ENCODE assay signal across 11 mouse cellular contexts in genomic region chr19:4616546-4616945, GRCm38 (mm10). TPM values are rescaled to one million over a fixed set of nuclear protein-coding genes. Genes with fewer than 3 reads are reported as not detected.
A peak's percentile ranks its signal among the peaks of the same experiment; 100 is the strongest.
DNase-seq lines count a peak whose midpoint lies in the region; ATAC-seq and TF ChIP-seq lines count a peak whose summit lies in the region.
"Had no signal": no experiment of that assay in that cellular context is flagged by ENCODE, and none has a peak within 500 bp of the region (broad histone marks: within the 10 kb centered on the region; RNA-seq: fewer than 3 reads in every experiment).

No protein-coding gene starts in this region.

- H3K4me2 ChIP-seq in heart, embryonic 11.5 days = peak overlapping the region; percentile 91; the same call in 1 of the 2 replicates
- no peak overlapping the region for H3K4me2 ChIP-seq in lung, postnatal 0 days (replicated peaks; ENCODE audit: low read depth, low read length)
- peak overlapping the region; percentile 93 for H3K4me2 ChIP-seq in myocyte (ENCODE audit: low read depth)

- no peaks in the 10 kb centered on the region for H3K79me2 ChIP-seq in myocyte (ENCODE audit: control insufficient read depth, insufficient read depth)

- peaks cover 15% of the 10 kb centered on the region for H3K4me1 ChIP-seq in heart, embryonic 11.5 days (ENCODE audit: control insufficient read depth, insufficient read depth, low read length)
- H3K4me1 ChIP-seq in heart, embryonic 10.5 days = peaks cover 42% of the 10 kb centered on the region
- H3K4me1 ChIP-seq in lung, postnatal 0 days (ENCODE audit: insufficient read depth, low read depth, low read length) = peaks cover 6% of the 10 kb centered on the region
- peaks cover 53% of the 10 kb centered on the region for H3K4me1 ChIP-seq in hindbrain, embryonic 10.5 days (replicated peaks)

- H3K27me3 ChIP-seq in heart, embryonic 11.5 days (ENCODE audit: control insufficient read depth, insufficient read depth, low read length) = peaks cover 7% of the 10 kb centered on the region; the same call in 1 of the 2 replicates
- H3K27me3 ChIP-seq in heart, embryonic 10.5 days (ENCODE audit: insufficient read depth, poor library complexity, severe bottlenecking) = peaks cover 8% of the 10 kb centered on the region; the same call in 1 of the 2 replicates
- H3K27me3 ChIP-seq in lung, postnatal 0 days (replicated peaks; ENCODE audit: insufficient read depth, low read length) = no peaks in the 10 kb centered on the region
- peaks cover 15% of the 10 kb centered on the region; the same call in 1 of the 2 replicates for H3K27me3 ChIP-seq in hindbrain, embryonic 10.5 days (ENCODE audit: insufficient read depth, poor library complexity, severe bottlenecking)
- no peaks in the 10 kb centered on the region for H3K27me3 ChIP-seq in myocyte (ENCODE audit: control insufficient read depth, insufficient read depth, insufficient read length)
- H3K27me3 ChIP-seq: CH12.LX had no signal

- no peak overlapping the region for H3ac ChIP-seq in myocyte (ENCODE audit: control insufficient read depth, insufficient read length)

- no peak overlapping the region for H3K9ac ChIP-seq in heart, embryonic 11.5 days (ENCODE audit: low read depth, low read length)
- no peak overlapping the region for H3K9ac ChIP-seq in lung, postnatal 0 days (replicated peaks; ENCODE audit: low read depth)

- no peak for TF ChIP-seq POLR2A in myocyte (IDR thresholded peaks at IDR 0.05; ENCODE audit: insufficient read length, low read depth)

- peaks cover 14% of the 10 kb centered on the region for H3K36me3 ChIP-seq in heart, embryonic 11.5 days (ENCODE audit: control insufficient read depth, insufficient read depth, low read length)
- peaks cover 40% of the 10 kb centered on the region for H3K36me3 ChIP-seq in heart, embryonic 10.5 days
- H3K36me3 ChIP-seq in lung, postnatal 0 days (ENCODE audit: insufficient read depth, low read length) = 0 out of 2 replicates have a peak, but pooled peaks cover 2% of the 10 kb centered on the region
- peaks cover 45% of the 10 kb centered on the region for H3K36me3 ChIP-seq in hindbrain, embryonic 10.5 days
- H3K36me3 ChIP-seq in myocyte (ENCODE audit: control insufficient read depth, insufficient read depth) = no peaks in the 10 kb centered on the region

- 38% methylated on average over 4 of the region's 4 CpGs for WGBS in heart, embryonic 11.5 days (ENCODE audit: insufficient replicate concordance)
- 33% methylated on average over 4 of the region's 4 CpGs for WGBS in heart, embryonic 10.5 days
- WGBS in lung, postnatal 0 days = 15% methylated on average over 4 of the region's 4 CpGs
- WGBS in hindbrain, embryonic 10.5 days = 45% methylated on average over 4 of the region's 4 CpGs

- no peak for TF ChIP-seq CTCF in lung, postnatal 0 days (IDR thresholded peaks at IDR 0.05)

- H3K4me3 ChIP-seq in heart, embryonic 11.5 days (ENCODE audit: low read depth, low read length) = no peak overlapping the region; the same call in 1 of the 2 replicates
- no peak overlapping the region for H3K4me3 ChIP-seq in heart, embryonic 10.5 days
- no peak overlapping the region for H3K4me3 ChIP-seq in lung, postnatal 0 days (ENCODE audit: low read depth, low read length)
- peak overlapping the region; percentile 79; the same call in 1 of the 2 replicates for H3K4me3 ChIP-seq in hindbrain, embryonic 10.5 days
- peak overlapping the region; percentile 40 for H3K4me3 ChIP-seq in myocyte

- intact Hi-C loops in gastrocnemius, postnatal 14 days (cut with DNase I; ENCODE audit: low total_unique reads) = no loop called here

- DNase-seq in heart, embryonic 10.5 days (ENCODE audit: low spot score) = no peak
- no peak for DNase-seq in lung, postnatal 0 days (ENCODE audit: low spot score)
- DNase-seq in lung, postnatal 36 days = no peak
- DNase-seq in hindbrain, embryonic 10.5 days (ENCODE audit: low spot score) = no peak
- no peak for DNase-seq in left cerebral cortex, adult 8-10 months (ENCODE audit: low spot score in 2 of 2)
- no peak for DNase-seq in gastrocnemius, postnatal 14 days
- DNase-seq: kidney, adult 18-20 months; thymus, adult 2 months had no signal

- no peak for TF ChIP-seq EP300 in lung, postnatal 0 days (IDR thresholded peaks at IDR 0.05)

- ATAC-seq in heart, embryonic 11.5 days (replicated peaks; ENCODE audit: insufficient number of reproducible peaks, low FRiP score, low TSS enrichment) = no peak
- no peak for ATAC-seq in lung, postnatal 0 days

- 0 out of 2 replicates have a peak overlapping the region, but pooled peaks have one; percentile 74 for H3K27ac ChIP-seq in heart, embryonic 11.5 days (ENCODE audit: low read depth, low read length)
- no peak overlapping the region for H3K27ac ChIP-seq in heart, embryonic 10.5 days
- 0 out of 2 replicates have a peak overlapping the region, but pooled peaks have one; percentile 52 for H3K27ac ChIP-seq in lung, postnatal 0 days (ENCODE audit: low read length)
- H3K27ac ChIP-seq in hindbrain, embryonic 10.5 days = peak overlapping the region; percentile 98; the same call in 1 of the 2 replicates

- no peaks in the 10 kb centered on the region for H3K9me3 ChIP-seq in heart, embryonic 11.5 days (replicated peaks; ENCODE audit: control insufficient read depth, low read length)
- H3K9me3 ChIP-seq in heart, embryonic 10.5 days = no peaks in the 10 kb centered on the region
- H3K9me3 ChIP-seq in lung, postnatal 0 days (ENCODE audit: low read length) = no peaks in the 10 kb centered on the region
- H3K9me3 ChIP-seq in hindbrain, embryonic 10.5 days = no peaks in the 10 kb centered on the region

TF ChIP-seq in myocyte, 11 proteins besides CTCF, POLR2A, EP300 and RAD21:
- TF ChIP-seq TCF3 (IDR thresholded peaks at IDR 0.05; ENCODE audit: insufficient read length, low read depth) (no peak), MYOG (IDR thresholded peaks at IDR 0.05; ENCODE audit: control insufficient read depth in 1 of 3, insufficient read depth in 1 of 3, insufficient read length in 2 of 3, low read depth in 2 of 3) (no peak), SRF (IDR thresholded peaks at IDR 0.05; ENCODE audit: control insufficient read depth, insufficient read length, low read depth) (no peak), POLR2AphosphoS2 (IDR thresholded peaks at IDR 0.05; ENCODE audit: insufficient read length, low read depth) (no peak), E2F4 (IDR thresholded peaks at IDR 0.05; ENCODE audit: insufficient read depth) (no peak), MAX (IDR thresholded peaks at IDR 0.05; ENCODE audit: low read depth) (no peak), TCF12 (IDR thresholded peaks at IDR 0.05; ENCODE audit: insufficient read depth, poor library complexity, severe bottlenecking) (no peak), CEBPB (IDR thresholded peaks at IDR 0.05; ENCODE audit: insufficient read depth, poor library complexity, severe bottlenecking) (no peak), USF1 (IDR thresholded peaks at IDR 0.05; ENCODE audit: low read depth) (no peak), REST (IDR thresholded peaks at IDR 0.05; ENCODE audit: insufficient read depth, insufficient read length) (no peak), MYOD1 (IDR thresholded peaks at IDR 0.05; ENCODE audit: control insufficient read depth in 1 of 3, insufficient read length in 2 of 3, low read depth in 2 of 3) (no peak)

RNA-seq across cellular contexts. Expression of gene Lrfn4, which starts 1.1 kb away (rescaled TPM):
- 4.7 TPM in 2 replicates for polyA plus RNA-seq in heart, embryonic 11.5 days (2014; fragmentation: Nextera tagmentation; extraction: Ambion mirVana)
- 4.4 and 7.2 TPM in 2 replicates for polyA plus RNA-seq in heart, embryonic 10.5 days (2016; fragmentation: Nextera tagmentation; extraction: Ambion mirVana)
- polyA plus RNA-seq in lung, postnatal 0 days (2015; fragmentation: Nextera tagmentation; extraction: Ambion mirVana) = 3.2 and 3.4 TPM in 2 replicates
- 5.9 and 8.2 TPM in 2 replicates for polyA plus RNA-seq in hindbrain, embryonic 10.5 days (2016; fragmentation: Nextera tagmentation; extraction: Ambion mirVana)
- 22.0 TPM for polyA plus RNA-seq in myocyte (2012; fragmentation: generic; extraction: Trizol)
- total RNA-seq in left cerebral cortex, adult 8-10 months (2022) = 10 to 100 TPM; 35.4 to 42.1 (median 39.5) TPM
- 1 to 10 TPM; 2.3 to 3.2 TPM for total RNA-seq in gastrocnemius, postnatal 14 days (2021)

RNA-seq across cellular contexts. Expression of gene Rce1, which starts 8.9 kb away (rescaled TPM):
- polyA plus RNA-seq in heart, embryonic 11.5 days (2014; fragmentation: Nextera tagmentation; extraction: Ambion mirVana) = 39.0 and 39.9 TPM in 2 replicates
- 53.1 and 61.9 TPM in 2 replicates for polyA plus RNA-seq in heart, embryonic 10.5 days (2016; fragmentation: Nextera tagmentation; extraction: Ambion mirVana)
- polyA plus RNA-seq in lung, postnatal 0 days (2015; fragmentation: Nextera tagmentation; extraction: Ambion mirVana) = 52.5 and 54.9 TPM in 2 replicates
- polyA plus RNA-seq in hindbrain, embryonic 10.5 days (2016; fragmentation: Nextera tagmentation; extraction: Ambion mirVana) = 80.0 and 81.4 TPM in 2 replicates
- polyA plus RNA-seq in myocyte (2012; fragmentation: generic; extraction: Trizol) = 43.8 TPM
- total RNA-seq in left cerebral cortex, adult 8-10 months (2022) = 10 to 100 TPM; 24.8 to 27.5 (median 25.1) TPM
- total RNA-seq in gastrocnemius, postnatal 14 days (2021) = 1 to 10 TPM; 5.8 to 7.1 TPM

Comparison
In these comparisons a context has a peak if more than half of its experiments do, and no peak if none do; other contexts are left out.
1. H3K4me3 ChIP-seq: peak in hindbrain, embryonic 10.5 days (single experiment) and myocyte (single experiment); none in heart, embryonic 11.5 days (single experiment), heart, embryonic 10.5 days (single experiment) and lung, postnatal 0 days (single experiment).